Mouse (Mus musculus) testis, adult 2 months (tissue): ENCODE results near the gene Cd96. TPM values are rescaled to one million over a fixed set of nuclear protein-coding genes. Genes with fewer than 3 reads are reported as not detected.
A peak's percentile ranks its signal among the peaks of the same experiment; 100 is the strongest.

Experiments
- H3K27ac ChIP-seq: fragments of 200-500 bp; 2 replicates; pipeline ENCODE4 v1.5.1; 2012; ENCODE audit warnings: low read depth, low read length; ENCODE audit not compliant: control insufficient read depth, insufficient read depth
- H3K27me3 ChIP-seq: fragments of 200-500 bp; 2 replicates; pipeline ENCODE4 v1.6.1; 2012; ENCODE audit warnings: mild to moderate bottlenecking, low read length, moderate library complexity; ENCODE audit not compliant: control insufficient read depth, insufficient read depth
- H3K36me3 ChIP-seq: fragments of 200-500 bp; 2 replicates; pipeline ENCODE4 v1.6.1; 2012; ENCODE audit warnings: mild to moderate bottlenecking, low read length; ENCODE audit not compliant: control insufficient read depth, insufficient read depth
- H3K4me1 ChIP-seq: fragments of 200-500 bp; 2 replicates; pipeline ENCODE4 v1.6.1; 2012; ENCODE audit warnings: low read length; ENCODE audit not compliant: control insufficient read depth, insufficient read depth
- H3K4me3 ChIP-seq: fragments of 200-500 bp; 2 replicates; pipeline ENCODE4 v1.5.1; 2012; ENCODE audit warnings: low read depth, mild to moderate bottlenecking, low read length, moderate library complexity, mixed read lengths; ENCODE audit not compliant: control insufficient read depth
- CTCF ChIP-seq: fragments of 200-500 bp; IDR thresholded peaks from 2 replicates; pipeline ENCODE4 v1.5.1; 2012; ENCODE audit warnings: low read depth, mild to moderate bottlenecking, inconsistent platforms, low read length, moderate library complexity; ENCODE audit not compliant: control insufficient read depth, insufficient read depth, insufficient replicate concordance
- POLR2A ChIP-seq: fragments of 200-500 bp; IDR thresholded peaks from 2 replicates; pipeline ENCODE4 v1.6.1; 2012; ENCODE audit warnings: low read depth, mild to moderate bottlenecking, inconsistent platforms, low read length, moderate library complexity; ENCODE audit not compliant: control insufficient read depth
- polyA plus RNA-seq: library from polyadenylated mRNA; depleted of rRNA; stranded (reverse); fragments of >200 nt; gene quantifications from 2 replicates; pipeline ENCODE4 v1.2.3, GENCODE M21; 2012

Cd96 gene
- polyA plus RNA-seq, 1 experiment = 8.8 TPM

GRCm38 (mm10) chr16:46121420-46121819 lies 1.4 kb upstream of the Cd96 start:
- Histone ChIP-seq H3K4me3 (no peak overlapping the region), H3K27me3 (no peaks in the 10 kb centered on the region), H3K36me3 (no peaks in the 10 kb centered on the region), H3K27ac (no peak overlapping the region), H3K4me1 (no peaks in the 10 kb centered on the region)
- TF ChIP-seq CTCF (no peak), POLR2A (no peak)

- Histone ChIP-seq H3K4me1 (no peaks in the 10 kb centered on the region), H3K27me3 (no peaks in the 10 kb centered on the region), H3K36me3 (no peaks in the 10 kb centered on the region), H3K4me3 (no peak overlapping the region), H3K27ac (no peak overlapping the region)
- TF ChIP-seq CTCF (no peak), POLR2A (no peak)
These were observed 556 bp upstream of the Cd96 start for GRCm38 (mm10) chr16:46120607-46121006.

GRCm38 (mm10) chr16:46117645-46118044 lies 2.4 kb downstream of the Cd96 start:
- no peak overlapping the region for H3K27ac ChIP-seq
- no peaks in the 10 kb centered on the region for H3K4me1 ChIP-seq
- no peaks in the 10 kb centered on the region for H3K27me3 ChIP-seq
- H3K4me3 ChIP-seq = no peak overlapping the region
- no peak for TF ChIP-seq POLR2A
- no peak for TF ChIP-seq CTCF
- no peaks in the 10 kb centered on the region for H3K36me3 ChIP-seq

- no peaks in the 10 kb centered on the region for H3K4me1 ChIP-seq
- H3K4me3 ChIP-seq = no peak overlapping the region
- H3K27ac ChIP-seq = no peak overlapping the region
- no peaks in the 10 kb centered on the region for H3K36me3 ChIP-seq
- no peak for TF ChIP-seq POLR2A
- TF ChIP-seq CTCF = no peak
- H3K27me3 ChIP-seq = no peaks in the 10 kb centered on the region
These were observed 5.3 kb downstream of the Cd96 start for GRCm38 (mm10) chr16:46114727-46115126.

GRCm38 (mm10) chr16:46109536-46109935 lies 10.5 kb downstream of the Cd96 start:
- Histone ChIP-seq H3K27ac (no peak overlapping the region), H3K36me3 (no peaks in the 10 kb centered on the region), H3K4me3 (no peak overlapping the region), H3K4me1 (peaks cover 7% of the 10 kb centered on the region), H3K27me3 (no peaks in the 10 kb centered on the region)
- TF ChIP-seq CTCF = no peak
- TF ChIP-seq POLR2A = no peak

GRCm38 (mm10) chr16:46107431-46107830 lies 12.6 kb downstream of the Cd96 start:
- Histone ChIP-seq H3K27ac (no peak overlapping the region), H3K4me3 (no peak overlapping the region), H3K4me1 (peaks cover 10% of the 10 kb centered on the region), H3K36me3 (no peaks in the 10 kb centered on the region), H3K27me3 (no peaks in the 10 kb centered on the region)
- TF ChIP-seq POLR2A (no peak), CTCF (no peak)

GRCm38 (mm10) chr16:46104491-46104890 lies 15.6 kb downstream of the Cd96 start:
- H3K36me3 ChIP-seq = no peaks in the 10 kb centered on the region
- peaks cover 10% of the 10 kb centered on the region for H3K4me1 ChIP-seq
- no peaks in the 10 kb centered on the region for H3K27me3 ChIP-seq
- H3K27ac ChIP-seq = no peak overlapping the region
- peak overlapping the region; percentile 19 for H3K4me3 ChIP-seq
- TF ChIP-seq POLR2A (no peak), CTCF (no peak)

- Histone ChIP-seq H3K4me3 (no peak overlapping the region), H3K36me3 (no peaks in the 10 kb centered on the region), H3K27me3 (no peaks in the 10 kb centered on the region), H3K4me1 (peaks cover 10% of the 10 kb centered on the region), H3K27ac (no peak overlapping the region)
- TF ChIP-seq CTCF (no peak), POLR2A (no peak)
These were observed 18.3 kb downstream of the Cd96 start for GRCm38 (mm10) chr16:46101748-46102147.
